Mouse (Mus musculus): Measurements from ENCODE around the gene Susd4.
A peak's percentile ranks its signal among the peaks of the same experiment; 100 is the strongest.

Susd4 gene

DNA sequence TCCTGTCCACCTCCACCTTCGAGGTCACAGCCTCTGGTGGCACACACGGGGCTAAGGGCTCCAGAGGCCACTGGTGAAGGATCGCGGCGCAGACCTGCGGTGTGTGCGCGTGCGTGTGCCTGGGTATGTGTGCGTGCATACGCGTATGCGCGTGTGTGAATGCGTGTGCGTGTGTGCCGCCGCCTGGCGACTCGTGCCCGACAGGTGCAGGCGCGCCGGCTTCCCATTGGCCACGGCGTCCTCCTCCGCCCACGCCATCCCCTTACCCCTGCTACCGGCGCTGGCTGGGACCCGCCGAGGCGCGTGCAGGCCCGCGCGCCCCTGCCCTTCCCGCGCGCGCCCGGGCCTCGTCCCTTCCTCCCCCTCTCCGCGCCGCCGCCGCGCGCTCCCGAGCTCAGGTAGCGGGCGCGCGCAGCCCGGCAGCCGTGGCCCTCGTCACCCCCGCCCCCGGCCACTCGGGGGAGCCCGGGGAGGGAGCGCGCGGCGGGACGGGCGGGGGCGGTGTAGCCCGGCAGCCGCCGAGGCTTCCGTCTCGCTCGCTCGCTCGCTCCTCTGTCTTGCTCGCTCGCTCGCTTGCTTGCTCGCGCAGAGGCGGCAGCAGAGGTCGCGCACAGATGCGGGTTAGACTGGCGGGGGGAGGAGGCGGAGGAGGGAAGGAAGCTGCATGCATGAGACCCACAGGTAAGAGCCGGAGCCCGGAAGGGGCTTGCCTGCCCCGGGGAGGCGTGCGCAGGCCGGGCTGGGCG, at the start of gene Susd4:
Gene Susd4 (plus strand): TSS at position 145 of the 746 bp plus-strand sequence.
- ATAC-seq (ENCODE audit: insufficient number of reproducible peaks, low FRiP score, low TSS enrichment) = peak; percentile 83

DNA sequence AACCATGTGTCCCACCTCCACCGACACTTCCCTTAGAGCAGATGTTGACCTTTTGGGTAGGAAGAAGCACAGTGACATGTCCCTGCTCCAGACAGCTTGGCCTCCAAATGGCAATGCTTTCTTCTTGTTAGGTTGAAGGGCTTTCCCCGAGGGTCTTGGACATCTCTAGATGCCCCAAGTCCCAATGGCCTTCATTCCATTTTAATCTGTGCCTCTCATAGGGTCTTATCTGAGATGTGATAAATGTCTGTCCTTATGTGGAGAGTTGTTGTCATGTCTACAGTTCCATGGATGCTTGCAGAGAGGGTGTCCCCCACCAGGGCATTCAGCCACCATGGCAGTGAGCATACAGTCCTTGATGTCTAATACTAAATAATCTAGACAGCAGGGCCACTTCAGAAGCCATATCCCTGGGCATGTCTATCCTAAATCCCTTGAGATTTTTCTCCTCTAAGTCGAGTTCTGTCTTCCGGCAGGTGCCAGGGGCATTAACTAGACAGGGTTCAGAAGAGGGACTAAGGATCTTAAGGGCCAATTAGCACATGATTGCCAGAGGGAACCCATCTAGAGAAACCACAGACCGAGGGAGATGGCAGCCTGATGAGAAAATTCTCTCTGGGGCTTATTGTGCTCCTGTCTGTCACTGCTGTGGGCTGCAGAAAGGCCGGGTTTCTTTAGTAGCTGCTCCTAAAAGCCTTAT, 49.3 kb upstream of the Susd4 start:
- ATAC-seq (ENCODE audit: insufficient number of reproducible peaks, low FRiP score, low TSS enrichment) = no peak

DNA sequence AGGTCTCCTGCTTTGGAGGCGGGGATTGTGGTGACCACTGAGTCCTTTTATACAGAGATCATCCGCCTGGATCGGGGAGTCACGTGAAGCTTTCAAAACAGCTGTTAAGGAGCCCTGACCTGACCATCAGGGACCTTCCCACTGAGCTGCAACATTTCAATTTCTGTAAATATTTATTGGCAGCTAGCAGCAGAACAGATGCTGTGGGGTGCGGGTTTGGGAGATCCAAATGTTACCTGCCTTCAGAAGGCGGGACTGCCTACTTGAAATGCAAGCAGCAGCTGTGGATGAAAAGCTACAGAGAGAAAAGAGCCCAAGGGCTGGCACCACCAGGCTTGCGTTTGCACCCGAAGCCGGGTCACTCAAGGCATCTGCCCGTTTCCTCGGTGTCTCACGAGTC, 36.1 kb upstream of the Susd4 start:
- no peak for ATAC-seq (ENCODE audit: insufficient number of reproducible peaks, low FRiP score, low TSS enrichment)

DNA sequence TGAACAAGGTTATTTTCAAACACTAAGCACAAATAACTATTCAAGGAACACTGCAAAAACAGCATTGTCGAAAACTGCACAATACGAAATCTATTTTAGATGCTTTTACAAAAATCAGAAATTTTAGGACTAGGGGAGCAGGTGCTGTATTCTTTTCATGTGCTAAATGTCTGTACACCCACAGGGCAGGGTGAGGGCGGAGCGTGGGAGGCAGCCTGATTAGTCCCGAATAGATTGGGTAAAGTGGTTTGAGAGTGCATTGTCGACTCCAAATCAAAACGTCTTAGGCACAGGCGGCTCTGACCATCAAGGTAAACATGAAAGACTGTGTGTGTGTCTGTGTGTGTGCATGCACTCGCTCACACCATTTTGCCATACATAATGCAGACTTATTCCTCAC, 34.7 kb upstream of the Susd4 start:
- ATAC-seq (ENCODE audit: insufficient number of reproducible peaks, low FRiP score, low TSS enrichment) = no peak

DNA sequence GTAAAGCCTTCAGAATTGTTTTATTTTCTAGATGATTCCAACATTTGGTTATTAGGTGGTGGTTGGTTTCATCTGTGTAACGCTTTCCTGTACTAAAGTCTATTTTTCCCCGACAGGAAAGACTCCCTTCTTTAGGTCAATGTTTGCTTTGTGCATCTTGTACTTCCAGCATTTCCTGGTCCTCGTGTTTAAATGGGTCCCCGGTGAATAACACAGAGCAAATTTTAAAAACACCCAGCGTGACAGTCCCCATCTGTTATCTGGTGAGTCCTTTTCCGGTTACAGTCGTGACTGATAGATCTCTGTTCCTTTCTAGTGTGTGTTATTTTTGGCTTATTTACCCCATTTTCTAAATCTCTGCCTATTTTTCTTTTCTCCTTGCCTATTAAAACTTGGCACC, 31.0 kb upstream of the Susd4 start:
- ATAC-seq (ENCODE audit: insufficient number of reproducible peaks, low FRiP score, low TSS enrichment) = no peak

DNA sequence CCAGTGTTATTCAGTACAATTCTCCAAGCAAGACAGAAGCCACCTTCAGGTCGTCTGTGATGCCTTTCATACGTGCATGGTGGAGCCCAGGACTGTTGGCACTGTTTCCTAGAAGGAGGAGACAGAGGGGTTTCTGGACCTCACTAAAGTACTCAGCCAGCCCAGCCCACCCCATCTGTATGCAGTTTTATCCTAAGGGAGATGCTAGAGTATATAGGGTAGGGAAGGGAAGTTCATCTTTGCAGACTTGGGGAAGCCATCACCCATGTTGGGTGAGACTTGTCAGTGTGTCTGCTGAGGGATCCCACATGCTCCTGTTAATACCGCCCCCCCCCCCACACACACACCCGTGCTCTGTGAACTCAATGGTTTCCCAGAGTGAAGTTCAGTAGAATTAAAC, 27.8 kb upstream of the Susd4 start:
- no peak for ATAC-seq (ENCODE audit: insufficient number of reproducible peaks, low FRiP score, low TSS enrichment)

DNA sequence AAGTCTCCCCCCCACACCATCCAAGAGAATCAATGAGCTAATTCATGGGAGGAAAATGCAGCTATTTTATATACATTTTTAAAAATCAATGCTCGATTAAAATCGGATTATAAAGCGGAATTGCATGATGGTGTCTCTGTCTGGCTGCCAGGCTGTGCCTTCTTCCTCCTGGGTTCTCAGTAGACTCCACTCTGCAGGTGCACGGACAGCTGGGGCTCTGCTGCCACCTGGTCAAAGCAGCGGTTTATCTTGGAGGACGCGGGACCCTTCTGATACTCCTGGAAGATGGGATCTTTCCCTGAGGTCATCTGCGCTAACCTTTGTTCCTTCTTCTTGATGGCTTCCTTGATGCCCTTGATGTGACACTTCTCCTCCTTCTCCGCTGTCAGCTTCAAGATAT, 16.6 kb upstream of the Susd4 start:
- no peak for ATAC-seq (ENCODE audit: insufficient number of reproducible peaks, low FRiP score, low TSS enrichment)

DNA sequence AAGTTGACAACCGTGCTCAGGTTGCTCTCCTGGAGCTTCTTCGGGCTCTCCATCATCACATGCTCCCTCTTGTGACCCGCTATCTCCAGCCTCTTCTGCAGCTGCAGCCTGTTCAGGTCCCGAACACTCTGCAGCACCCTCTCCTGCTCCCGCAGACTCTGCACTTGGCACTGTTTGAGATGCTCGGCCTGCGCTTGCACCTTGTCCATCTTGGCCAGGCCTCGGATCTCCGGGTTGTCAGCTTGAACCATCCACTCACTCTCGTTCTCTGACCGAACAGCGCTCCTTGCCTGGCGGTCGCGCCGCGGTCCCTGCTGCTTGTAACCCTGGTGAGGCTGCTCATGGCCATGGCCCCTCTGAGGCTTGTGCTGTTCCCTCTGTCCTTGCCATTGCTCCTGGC, 15.8 kb upstream of the Susd4 start:
- no peak for ATAC-seq (ENCODE audit: insufficient number of reproducible peaks, low FRiP score, low TSS enrichment)

DNA sequence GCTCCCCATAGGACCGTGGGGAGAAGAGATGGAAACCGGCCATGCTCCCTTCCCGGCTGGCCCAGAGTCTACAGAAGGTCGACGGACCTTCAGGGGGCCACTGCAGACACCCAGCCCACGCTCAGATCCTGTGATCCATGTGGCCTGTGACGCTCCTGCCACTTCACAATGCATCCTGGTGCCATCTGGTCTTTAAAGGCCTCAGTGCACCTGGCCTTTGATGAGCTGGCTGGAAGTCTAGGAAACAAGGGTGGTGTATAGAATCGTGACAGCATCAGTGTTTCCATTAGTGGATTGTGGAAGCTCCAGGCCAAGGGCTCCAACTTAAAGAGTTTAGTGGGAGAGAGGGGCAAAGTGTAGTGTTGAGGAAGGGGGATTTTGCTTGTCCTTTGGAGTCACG, 14.6 kb upstream of the Susd4 start, which contains the start of gene Ccdc185:
Gene Ccdc185 (minus strand): TSS at position 101 of the 400 bp plus-strand sequence.
- peak; percentile 31; the same call in 1 of the 2 replicates for ATAC-seq (ENCODE audit: insufficient number of reproducible peaks, low FRiP score, low TSS enrichment)

DNA sequence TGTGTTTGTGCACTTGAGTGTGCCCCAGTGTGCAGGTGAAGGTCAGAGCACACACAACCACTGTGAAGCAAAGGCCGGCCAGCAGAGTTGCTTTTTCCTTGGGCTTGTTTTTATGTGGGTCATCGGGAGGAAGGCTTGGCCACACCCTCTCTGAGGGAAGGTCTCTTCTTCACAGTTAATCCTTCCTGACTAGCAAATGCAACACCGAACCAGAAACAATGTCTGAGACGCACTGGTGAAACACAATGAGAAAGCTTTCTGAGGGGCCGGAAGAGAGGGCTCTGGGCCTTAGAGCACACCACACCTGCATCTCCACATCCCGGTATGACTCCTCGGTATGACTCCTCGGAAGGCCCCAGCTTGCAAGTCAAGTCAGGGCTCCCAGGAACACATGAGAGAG, 12.4 kb upstream of the Susd4 start:
- ATAC-seq (ENCODE audit: insufficient number of reproducible peaks, low FRiP score, low TSS enrichment) = no peak

DNA sequence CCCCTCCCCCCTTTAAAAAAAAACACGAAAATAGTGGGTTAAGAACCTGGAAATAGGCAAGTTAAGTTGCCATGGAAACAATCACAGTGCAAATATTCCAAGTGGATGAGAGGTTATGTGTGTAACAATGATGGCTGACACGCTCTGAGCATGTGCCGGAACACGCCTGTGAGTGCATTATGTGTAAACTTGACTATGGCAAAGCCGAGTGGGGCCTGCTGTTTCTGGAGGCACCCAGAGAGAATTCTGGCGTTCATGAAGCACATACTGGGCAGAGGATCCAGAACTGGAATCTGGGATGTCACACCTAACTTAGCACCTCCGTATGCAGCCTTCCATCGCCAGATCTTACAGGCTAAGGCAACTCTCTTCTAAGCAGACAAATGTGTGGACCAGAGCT, 10.0 kb upstream of the Susd4 start:
- no peak for ATAC-seq (ENCODE audit: insufficient number of reproducible peaks, low FRiP score, low TSS enrichment)

DNA sequence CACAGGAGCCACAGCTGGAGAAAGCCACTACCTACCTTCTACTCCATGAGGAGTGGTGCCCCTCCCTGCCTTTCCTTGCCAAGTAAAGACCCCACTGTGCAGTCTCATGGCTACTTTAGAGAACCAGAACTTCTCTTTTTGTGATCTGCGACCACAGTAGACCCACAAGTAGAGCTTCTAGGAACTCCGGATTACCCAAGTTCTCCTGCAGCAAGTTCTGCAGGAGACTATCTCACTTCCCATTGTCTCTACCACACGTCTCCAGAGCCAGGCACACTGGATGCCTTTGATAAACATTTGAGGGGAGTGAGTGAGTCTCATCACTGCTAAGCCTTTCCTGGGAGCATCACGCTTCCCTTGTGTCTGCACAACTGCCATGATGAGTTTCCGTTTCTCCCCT, 8.8 kb upstream of the Susd4 start:
- ATAC-seq (ENCODE audit: insufficient number of reproducible peaks, low FRiP score, low TSS enrichment) = no peak

DNA sequence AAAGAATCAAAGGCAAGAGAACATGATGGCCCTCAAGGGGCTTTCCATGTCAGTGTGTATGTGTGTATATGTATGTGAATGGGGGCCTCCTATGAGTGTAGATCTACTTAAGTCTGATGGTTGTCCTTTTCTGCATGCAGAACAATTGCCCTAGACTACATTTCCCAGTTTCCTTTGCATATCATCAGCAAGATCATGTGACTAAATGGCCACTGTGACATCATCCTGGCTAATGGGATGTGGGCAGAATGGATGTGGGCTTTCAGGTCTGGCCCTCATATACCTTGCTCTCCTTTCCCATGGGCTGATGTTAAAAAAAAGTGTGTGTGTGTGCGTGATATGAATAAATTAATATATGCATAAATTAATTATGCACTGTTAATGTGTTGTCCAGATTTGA, 4.9 kb upstream of the Susd4 start:
- ATAC-seq (ENCODE audit: insufficient number of reproducible peaks, low FRiP score, low TSS enrichment) = no peak

DNA sequence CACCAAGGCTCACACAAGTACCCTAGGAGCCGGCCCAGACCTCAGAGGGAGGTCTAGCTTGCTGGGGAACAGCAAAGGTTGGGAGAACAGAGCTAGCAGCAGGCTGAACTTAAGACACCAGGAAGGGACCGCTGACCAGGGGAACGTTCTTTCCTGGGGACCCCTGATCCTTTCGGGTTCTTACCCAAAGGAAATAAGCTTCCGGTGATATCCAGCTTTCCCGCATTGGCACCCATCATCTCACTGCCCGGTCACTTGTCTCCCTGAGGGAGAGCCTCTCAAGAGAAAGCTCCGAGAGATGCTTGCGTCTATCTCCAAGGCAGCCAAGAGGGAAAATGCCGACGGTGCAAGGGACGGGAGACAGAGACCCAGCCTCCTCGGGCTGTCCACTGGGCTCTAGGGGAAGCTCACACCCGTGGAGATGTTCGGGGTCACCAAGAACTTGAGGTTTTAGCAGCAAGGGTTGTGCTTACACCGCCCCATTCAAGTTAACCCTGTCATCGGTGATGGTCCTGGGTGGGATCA, 407 bp upstream of the Susd4 start:
- ATAC-seq (ENCODE audit: insufficient number of reproducible peaks, low FRiP score, low TSS enrichment) = 0 out of 2 replicates have a peak, but pooled peaks have one; percentile 2

DNA sequence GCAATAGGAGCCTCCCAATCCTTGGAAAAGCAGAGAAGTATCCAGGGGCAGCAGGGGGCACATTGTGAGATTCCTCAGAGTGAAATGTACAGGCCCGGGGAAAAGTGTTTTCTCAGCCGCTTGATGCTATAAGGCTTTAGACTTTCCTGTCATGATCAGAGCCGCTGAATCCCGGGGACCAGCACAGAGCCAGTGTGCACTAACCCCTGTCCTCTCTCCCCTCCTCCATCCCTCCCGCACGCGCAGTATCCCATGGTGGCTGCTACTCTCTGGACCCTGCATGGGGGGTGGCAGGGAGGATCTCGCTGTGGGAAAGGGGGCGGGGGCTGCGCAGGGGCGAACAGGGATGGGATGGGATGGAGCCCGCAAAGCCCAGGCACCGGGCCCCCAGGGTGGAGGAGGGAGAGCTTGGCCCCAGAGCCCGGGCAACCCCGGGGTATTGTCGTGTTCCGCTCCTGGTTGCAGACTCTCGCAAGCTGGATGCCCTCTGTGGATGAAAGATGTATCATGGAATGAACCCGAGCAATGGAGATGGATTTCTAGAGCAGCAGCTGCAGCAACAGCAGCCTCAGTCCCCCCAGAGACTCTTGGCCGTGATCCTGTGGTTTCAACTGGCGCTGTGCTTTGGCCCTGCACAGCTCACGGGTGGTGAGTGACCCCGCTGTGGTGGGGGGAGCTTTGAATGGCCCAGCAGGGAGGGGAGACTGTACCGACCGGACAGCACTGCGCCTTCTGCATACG, 1.1 kb downstream of the Susd4 start:
- ATAC-seq (ENCODE audit: insufficient number of reproducible peaks, low FRiP score, low TSS enrichment) = peak; percentile 33

DNA sequence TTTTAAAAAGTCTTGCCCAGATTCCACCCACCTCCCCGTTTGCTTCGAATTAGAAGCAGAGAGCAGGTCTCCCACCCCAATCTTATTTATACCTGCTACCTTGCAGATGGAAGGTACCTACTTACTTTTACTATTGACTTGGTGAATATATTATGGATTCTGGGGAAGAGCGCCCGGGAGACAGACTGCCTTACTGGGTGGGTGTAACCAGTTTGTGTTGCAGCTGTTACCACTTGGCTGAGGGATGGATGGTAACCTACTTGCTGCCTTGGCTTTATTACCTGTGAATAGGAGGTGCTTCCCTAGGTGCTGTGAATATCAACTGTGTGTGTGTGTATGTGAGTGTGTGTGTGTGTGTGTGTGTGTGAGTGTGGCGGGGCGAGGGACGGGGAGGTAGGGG, 11.9 kb downstream of the Susd4 start:
- no peak for ATAC-seq (ENCODE audit: insufficient number of reproducible peaks, low FRiP score, low TSS enrichment)

DNA sequence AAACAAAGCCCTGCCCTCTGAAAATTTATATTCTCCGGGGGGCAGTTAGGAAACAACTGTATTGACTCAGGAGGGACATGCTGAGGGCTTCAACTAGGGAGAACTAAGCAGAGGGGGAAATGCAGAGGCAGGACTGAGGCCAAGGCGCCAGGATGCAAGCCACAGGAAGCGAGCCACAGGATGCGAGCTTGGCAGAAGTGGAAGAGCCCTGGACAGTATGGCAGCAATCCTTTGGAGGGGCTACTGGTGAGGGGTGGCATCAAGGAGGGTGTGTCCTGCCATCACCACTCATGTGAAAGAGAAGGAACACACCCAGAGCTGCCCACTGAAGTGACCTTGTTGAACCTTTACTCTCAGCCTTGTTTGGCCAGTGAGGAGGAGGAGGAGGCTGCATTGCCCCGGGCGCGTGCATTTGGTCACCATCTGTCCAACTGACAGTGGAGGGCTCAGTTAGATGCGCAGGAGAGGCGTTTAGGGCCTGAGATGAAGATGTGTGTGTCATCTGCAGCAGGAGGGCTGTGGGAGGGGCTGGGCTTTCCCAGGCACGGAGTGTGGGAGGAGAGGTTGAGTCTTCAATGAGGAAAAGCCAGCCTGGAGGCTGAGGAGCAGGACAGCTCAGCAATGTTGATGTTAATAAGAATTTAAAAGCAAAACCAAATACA, 13.2 kb downstream of the Susd4 start:
- peak; percentile 37; the same call in 1 of the 2 replicates for ATAC-seq (ENCODE audit: insufficient number of reproducible peaks, low FRiP score, low TSS enrichment)

DNA sequence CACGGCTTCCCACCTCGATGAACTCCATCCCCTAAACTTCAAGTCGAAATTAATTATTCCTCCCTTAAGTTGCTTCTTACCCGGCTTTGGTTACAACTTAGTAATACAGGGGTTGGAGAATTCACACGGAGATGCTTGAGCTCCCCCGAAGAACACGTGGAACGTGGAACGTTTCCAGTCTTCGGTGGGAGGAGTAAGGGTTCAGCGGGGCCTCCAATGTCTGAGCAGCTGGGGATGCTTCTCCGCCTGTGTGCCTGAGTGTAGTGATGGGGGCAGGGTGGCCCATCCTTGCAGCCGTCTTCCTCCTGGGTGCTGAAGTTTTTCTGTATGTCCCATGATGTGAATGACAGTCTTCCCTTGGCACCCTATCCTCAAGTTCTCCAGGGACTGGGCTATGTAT, 14.6 kb downstream of the Susd4 start:
- no peak for ATAC-seq (ENCODE audit: insufficient number of reproducible peaks, low FRiP score, low TSS enrichment)

DNA sequence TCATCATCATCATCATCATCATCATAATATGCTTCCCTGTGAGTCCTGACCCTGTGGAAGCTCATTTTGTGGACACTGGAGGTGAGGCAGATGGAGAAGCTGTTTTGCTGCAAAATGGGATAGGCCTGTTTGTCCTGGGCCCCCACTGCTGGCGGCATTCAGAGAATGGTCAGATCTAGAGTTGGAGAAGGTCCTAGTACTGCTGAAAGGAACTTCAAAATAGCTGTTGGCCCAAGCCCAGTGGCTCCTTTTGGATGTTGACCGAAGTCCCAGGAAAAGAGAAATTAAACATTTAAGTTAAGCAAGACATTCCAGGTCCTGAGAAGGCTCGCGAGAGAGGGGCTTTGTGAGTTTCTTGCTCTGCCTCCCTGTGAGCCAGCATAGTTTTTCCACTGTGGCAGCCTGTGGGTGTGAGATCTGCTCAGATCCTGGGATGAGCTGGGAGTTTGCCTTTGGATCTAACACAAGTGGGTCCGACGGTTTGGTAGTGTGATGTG, 15.4 kb downstream of the Susd4 start:
- no peak for ATAC-seq (ENCODE audit: insufficient number of reproducible peaks, low FRiP score, low TSS enrichment)

DNA sequence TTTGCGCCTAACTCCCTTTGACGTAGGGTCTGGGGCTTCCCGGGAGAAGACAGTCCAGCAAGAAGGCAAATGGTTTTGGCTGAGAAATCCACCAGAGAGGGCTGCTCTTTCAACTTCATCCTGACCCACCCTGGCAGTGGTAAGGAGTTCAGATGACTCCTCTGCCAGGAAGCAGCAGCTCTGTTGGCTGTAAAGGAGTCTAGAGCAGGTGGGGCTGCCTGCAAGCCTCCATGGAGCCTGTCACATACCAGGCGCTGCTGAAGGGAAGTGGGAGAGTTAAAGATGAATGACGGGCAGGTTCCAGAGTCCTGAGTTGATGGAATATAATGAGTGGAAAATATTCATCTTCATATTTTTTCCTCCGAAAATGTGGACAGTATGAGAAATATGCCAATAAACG, 20.1 kb downstream of the Susd4 start:
- ATAC-seq (ENCODE audit: insufficient number of reproducible peaks, low FRiP score, low TSS enrichment) = no peak

Data from cerebellum, adult (tissue).